Mouse (Mus musculus) CH12.LX (cell line): Measurements from ENCODE around the gene Smcp. TPM values are rescaled to one million over a fixed set of nuclear protein-coding genes. Genes with fewer than 3 reads are reported as not detected.

Experiments
- DNase-seq: peaks from one replicate; pipeline ENCODE4 v3.0.0-alpha.2; 2013; ENCODE audit errors: extremely low read depth
- H3K27ac ChIP-seq: 2 replicates; pipeline ENCODE4 v1.5.1; 2012; ENCODE audit warnings: low read depth, mild to moderate bottlenecking, control low read depth, moderate library complexity; ENCODE audit not compliant: insufficient read depth
- H3K27me3 ChIP-seq: replicated peaks from 2 replicates; pipeline ENCODE3; 2012; ENCODE audit warnings: inconsistent platforms
- H3K36me3 ChIP-seq, 2 experiments: replicated peaks in 1 of 2; 2 replicates each; pipeline versions ENCODE3 to v1.6.1; 2012; ENCODE audit warnings: inconsistent platforms in 1 of 2, low read length in 1 of 2, mild to moderate bottlenecking in 1 of 2, mixed read lengths in 1 of 2, moderate library complexity in 1 of 2; ENCODE audit not compliant: control insufficient read depth in 1 of 2, insufficient read depth in 1 of 2
- H3K4me1 ChIP-seq, 2 experiments: 2 replicates each; pipeline ENCODE4 v1.6.1; 2012; ENCODE audit warnings: inconsistent platforms in 1 of 2, moderate library complexity in 1 of 2; ENCODE audit not compliant: insufficient read depth in 2 of 2, control insufficient read depth in 1 of 2
- H3K4me2 ChIP-seq: 2 replicates; pipeline ENCODE4 v1.6.1; 2012; ENCODE audit warnings: low read depth, mild to moderate bottlenecking, control low read depth; ENCODE audit not compliant: poor library complexity, insufficient read depth, severe bottlenecking
- H3K4me3 ChIP-seq, 3 experiments: fragments of 150-350 bp in 1 of 3; sonication (generic) in 1 of 3; replicated peaks in 1 of 3; 2 replicates each; pipeline versions ENCODE3 to v1.5.1; 2011 to 2012; ENCODE audit warnings: low read depth in 2 of 3, low read length in 2 of 3, mild to moderate bottlenecking in 2 of 3, moderate library complexity in 2 of 3, control low read depth in 1 of 3, improper control_type of control experiment in 1 of 3, inconsistent platforms in 1 of 3, mixed read lengths in 1 of 3; ENCODE audit not compliant: poor library complexity in 1 of 3
- H3K79me2 ChIP-seq: replicated peaks from 2 replicates; pipeline ENCODE4 v1.6.1; 2012; ENCODE audit warnings: mild to moderate bottlenecking, moderate library complexity; ENCODE audit not compliant: control insufficient read depth, poor library complexity, insufficient read depth, severe bottlenecking; ENCODE audit errors: extremely low read depth
- H3K9ac ChIP-seq: 2 replicates; pipeline ENCODE4 v1.6.1; 2012; ENCODE audit warnings: low read depth, mild to moderate bottlenecking, control low read depth, moderate library complexity; ENCODE audit not compliant: insufficient read depth
- H3K9me3 ChIP-seq: replicated peaks from 2 replicates; pipeline ENCODE3; 2012; ENCODE audit warnings: low read length, inconsistent platforms, mixed read lengths
- CTCF ChIP-seq, 2 experiments: IDR thresholded peaks in 1 of 2; conservative IDR thresholded peaks in 1 of 2; 2 replicates each; pipeline ENCODE4 v1.5.1; 2011 to 2012; ENCODE audit warnings: low read depth in 2 of 2, low read length in 2 of 2, improper control_type of control experiment in 1 of 2, inconsistent platforms in 1 of 2, mild to moderate bottlenecking in 1 of 2, moderate library complexity in 1 of 2
- EP300 ChIP-seq: IDR thresholded peaks from 2 replicates; pipeline ENCODE4 v1.6.1; 2011; ENCODE audit warnings: low read length, improper control_type of control experiment
- ETS1 ChIP-seq: conservative IDR thresholded peaks from 2 replicates; pipeline ENCODE4 v1.6.1; 2012; ENCODE audit warnings: low read depth, mild to moderate bottlenecking, inconsistent platforms, low read length, improper control_type of control experiment, moderate library complexity
- GABPA ChIP-seq: IDR thresholded peaks from 2 replicates; pipeline ENCODE4 v1.6.1; 2012; ENCODE audit warnings: low read depth, low read length, improper control_type of control experiment, inconsistent platforms; ENCODE audit not compliant: insufficient replicate concordance
- IRF4 ChIP-seq: IDR thresholded peaks from 2 replicates; pipeline ENCODE4 v1.6.1; 2014; ENCODE audit warnings: low read depth, mild to moderate bottlenecking, inconsistent platforms, low read length, improper control_type of control experiment
- MAX ChIP-seq: IDR thresholded peaks from 2 replicates; pipeline ENCODE4 v1.6.1; 2011; ENCODE audit warnings: low read length, improper control_type of control experiment
- MEF2A ChIP-seq: IDR thresholded peaks from 2 replicates; pipeline ENCODE4 v1.6.1; 2014; ENCODE audit warnings: low read depth, mild to moderate bottlenecking, inconsistent platforms, low read length, improper control_type of control experiment, borderline replicate concordance
- MXI1 ChIP-seq: IDR thresholded peaks from 2 replicates; pipeline ENCODE4 v1.6.1; 2011; ENCODE audit warnings: mild to moderate bottlenecking, low read depth, low read length, improper control_type of control experiment
- MYC ChIP-seq: IDR thresholded peaks from 2 replicates; pipeline ENCODE4 v1.6.1; 2011; ENCODE audit warnings: low read depth, mild to moderate bottlenecking, improper control_type of control experiment, low read length
- NELFE ChIP-seq: IDR thresholded peaks from 2 replicates; pipeline ENCODE4 v1.6.1; 2011; ENCODE audit warnings: low read depth, low read length, improper control_type of control experiment
- NRF1 ChIP-seq: IDR thresholded peaks from 2 replicates; pipeline ENCODE4 v1.6.1; 2014; ENCODE audit warnings: low read depth, mild to moderate bottlenecking, inconsistent platforms, low read length, improper control_type of control experiment, moderate library complexity
- PAX5 ChIP-seq: IDR thresholded peaks from 2 replicates; pipeline ENCODE4 v1.6.1; 2012; ENCODE audit warnings: low read length, inconsistent platforms, mixed read lengths
- RAD21 ChIP-seq: IDR thresholded peaks from 2 replicates; pipeline ENCODE4 v1.6.1; 2011; ENCODE audit warnings: low read depth, mild to moderate bottlenecking, low read length, improper control_type of control experiment, moderate library complexity
- SIN3A ChIP-seq: IDR thresholded peaks from 2 replicates; pipeline ENCODE4 v1.6.1; 2012; ENCODE audit warnings: low read length, improper control_type of control experiment, inconsistent platforms
- SMC3 ChIP-seq: IDR thresholded peaks from 2 replicates; pipeline ENCODE4 v1.6.1; 2011; ENCODE audit warnings: low read depth, low read length, improper control_type of control experiment
- TBP ChIP-seq: conservative IDR thresholded peaks from 2 replicates; pipeline ENCODE4 v1.6.1; 2011; ENCODE audit warnings: low read depth, low read length, improper control_type of control experiment
- UBTF ChIP-seq: IDR thresholded peaks from 2 replicates; pipeline ENCODE4 v1.6.1; 2012; ENCODE audit warnings: low read depth, mild to moderate bottlenecking, inconsistent platforms, low read length, improper control_type of control experiment, moderate library complexity
- USF1 ChIP-seq: IDR thresholded peaks from 2 replicates; pipeline ENCODE4 v1.6.1; 2014; ENCODE audit warnings: low read depth, mild to moderate bottlenecking, inconsistent platforms, low read length, improper control_type of control experiment
- USF2 ChIP-seq: conservative IDR thresholded peaks from 2 replicates; pipeline ENCODE4 v1.6.1; 2011; ENCODE audit warnings: low read depth, low read length, improper control_type of control experiment
- ZC3H11A ChIP-seq: IDR thresholded peaks from 2 replicates; pipeline ENCODE4 v1.6.1; 2012; ENCODE audit warnings: low read depth, mild to moderate bottlenecking, inconsistent platforms, low read length, improper control_type of control experiment
- ZKSCAN1 ChIP-seq: IDR thresholded peaks from 2 replicates; pipeline ENCODE4 v1.6.1; 2012; ENCODE audit warnings: low read depth, inconsistent platforms, low read length, improper control_type of control experiment, borderline replicate concordance
- ZMIZ1 ChIP-seq: IDR thresholded peaks from 2 replicates; pipeline ENCODE4 v1.6.1; 2012; ENCODE audit warnings: low read depth, mild to moderate bottlenecking, inconsistent platforms, low read length, improper control_type of control experiment
- dilution Hi-C: fragments of 300-500 bp; cut with MboI; formaldehyde crosslinking; loops from 2 replicates; pipeline ENCODE4 v1.14.3; 2020; ENCODE audit warnings: low sequenced_read_pairs; ENCODE audit not compliant: extremely low pct_unique_long_range_greater_than_20kb, extremely low pct_ligation_motif_present
- in situ Hi-C: fragments of 300-500 bp; cut with MboI; formaldehyde crosslinking; loops from 3 replicates; pipeline ENCODE4 v1.14.3; 2019; ENCODE audit warnings: low sequenced_read_pairs, low pct_ligation_motif_present, low pct_unique_long_range_greater_than_20kb, mixed read lengths
- polyA plus RNA-seq: library from polyadenylated mRNA; unstranded; fragments of >175 nt; gene quantifications from 2 replicates; pipeline ENCODE4 v1.2.1, GENCODE M21; 2012; ENCODE audit warnings: low read depth; ENCODE audit not compliant: insufficient read length
- total RNA-seq, 2 experiments: library from RNA; depleted of rRNA; stranded (reverse); fragments of 300-350 nt in 1 of 2; fragments of >200 nt in 1 of 2; gene quantifications; 2 replicates each; pipeline ENCODE4 v1.2.3; 2012 to 2014

Smcp gene
- total and polyA plus RNA-seq, 3 experiments: not detected

DNA sequence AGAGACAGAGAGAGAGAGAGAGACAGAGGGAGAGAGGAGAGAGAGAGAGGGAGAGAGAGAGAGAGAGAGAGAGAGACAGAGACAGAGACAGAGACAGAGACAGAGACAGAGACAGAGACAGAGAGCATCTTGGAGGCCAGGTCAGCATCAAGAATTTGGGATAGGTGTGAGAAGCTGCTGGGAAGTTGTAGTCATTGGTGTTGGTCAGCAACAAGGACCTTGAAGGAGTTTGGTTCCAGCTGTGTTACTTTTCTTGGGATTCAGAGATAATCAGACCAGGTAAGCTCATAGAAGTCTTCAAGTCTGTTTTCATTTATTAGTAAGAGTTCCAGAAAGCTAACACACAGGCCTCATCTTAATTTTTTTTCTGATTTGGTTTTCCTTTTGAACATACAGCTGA is 18.6 kb upstream of the Smcp start, which contains the start of gene 2210017I01Rik:
TSS of gene 2210017I01Rik (minus strand) at position 101 of the 400 bp plus-strand sequence.
- dilution Hi-C loops: no loop called here
- DNase-seq: no peak
- no peak within 1 kb of the TSS for H3K4me3 ChIP-seq
- no peak within 1 kb of the TSS for H3K9ac ChIP-seq
- no peak within 1 kb of the TSS for H3K27ac ChIP-seq
- H3K27me3 ChIP-seq: no peaks in the 10 kb centered on the region
- in situ Hi-C loops: no loop called here
- H3K4me2 ChIP-seq: no peak within 1 kb of the TSS
- H3K79me2 ChIP-seq: no peaks in the 10 kb centered on the region
- no peaks in the 10 kb centered on the region for H3K4me1 ChIP-seq
- no peaks in the 10 kb centered on the region for H3K9me3 ChIP-seq
- TF ChIP-seq MYC (no peak), EP300 (no peak), USF1 (no peak), UBTF (no peak), MEF2A (no peak), NRF1 (no peak), GABPA (no peak), ZC3H11A (no peak), TBP (no peak), MXI1 (no peak), ZKSCAN1 (no peak), MAX (no peak), ETS1 (no peak), IRF4 (no peak), NELFE (no peak), ZMIZ1 (no peak), PAX5 (no peak), USF2 (no peak), SIN3A (no peak), SMC3 (no peak)
- H3K36me3 ChIP-seq: no peaks in the 10 kb centered on the region

DNA sequence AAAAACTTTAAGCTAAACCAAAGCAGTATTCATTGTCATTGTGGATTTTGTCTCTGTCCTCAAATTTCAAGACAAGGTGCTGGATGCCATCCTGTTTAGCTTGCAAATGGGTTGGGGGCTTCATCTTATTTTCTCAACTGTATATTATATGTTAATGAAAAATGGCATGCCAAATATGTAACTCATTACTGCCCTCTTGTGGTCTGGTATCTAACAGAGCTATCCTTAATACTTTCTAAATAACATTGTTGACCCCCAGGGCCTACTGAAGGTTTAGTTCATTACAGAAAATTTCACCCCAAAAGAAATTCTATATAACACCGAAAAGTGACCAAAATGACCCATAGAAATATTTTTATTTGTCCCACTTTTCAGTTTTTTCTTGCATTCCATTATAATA is 13.4 kb upstream of the Smcp start:
- DNase-seq: peak; percentile 46
- dilution Hi-C loops: no loop called here

More for the DNA sequence above, 13.4 kb upstream of the Smcp start:
- Histone ChIP-seq H3K27me3 (no peaks in the 10 kb centered on the region), H3K9me3 (no peaks in the 10 kb centered on the region), H3K4me2 (no peak overlapping the region), H3K79me2 (no peaks in the 10 kb centered on the region), H3K9ac (no peak overlapping the region), H3K4me3 (no peak overlapping the region), H3K27ac (no peak overlapping the region), H3K36me3 (no peaks in the 10 kb centered on the region), H3K4me1 (no peaks in the 10 kb centered on the region)
- peak; percentile 24 for TF ChIP-seq RAD21
- TF ChIP-seq ZKSCAN1: no peak
- peak in 1 of 2 experiments; percentile 40; a peak in 2 of 4 replicates for TF ChIP-seq CTCF (conservative IDR thresholded peaks at IDR 0.05 in 1 of 2, IDR thresholded peaks at IDR 0.05 in 1 of 2; ENCODE audit: low read depth in 2 of 2, low read length in 2 of 2)
- peak; percentile 6; the same call in 1 of the 2 replicates for TF ChIP-seq SMC3
- in situ Hi-C loops: no loop called here
